In the genomic region with DNA sequence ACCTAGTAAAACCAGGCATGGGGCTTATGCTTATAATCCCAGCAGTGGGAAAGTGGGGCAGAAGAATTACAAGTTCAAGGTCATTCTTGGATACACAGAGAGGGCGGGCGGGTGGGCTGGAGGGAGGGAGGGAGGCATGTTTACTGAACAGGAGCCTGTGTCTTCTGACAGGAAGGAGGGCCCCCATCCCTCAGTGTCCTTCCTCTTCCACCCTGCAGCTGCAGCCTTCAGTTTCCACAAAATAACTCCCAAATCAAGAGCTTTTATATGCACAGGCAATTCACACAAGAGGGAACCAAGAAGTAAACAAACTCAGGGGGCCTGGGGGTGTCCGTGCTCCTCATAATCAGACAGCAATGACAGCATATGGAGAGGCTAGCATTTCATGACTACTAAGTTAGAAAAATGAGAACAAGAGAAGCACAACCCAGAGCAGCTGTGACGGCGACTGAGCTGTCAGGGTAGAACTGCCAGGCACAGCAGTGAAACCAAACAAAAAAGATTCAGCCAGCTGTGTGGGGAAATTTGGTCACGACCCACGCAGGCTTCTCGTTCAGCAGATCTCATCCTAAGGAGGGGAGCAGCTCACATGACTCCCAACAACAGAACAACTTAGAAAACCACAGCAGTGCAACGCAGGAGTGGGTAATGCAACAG, we compare ENCODE assay signal across 9 mouse cellular contexts.
A peak's percentile ranks its signal among the peaks of the same experiment; 100 is the strongest.
DNase-seq lines count a peak whose midpoint lies in the region; ATAC-seq and TF ChIP-seq lines count a peak whose summit lies in the region.
"Had no signal": no experiment of that assay in that cellular context is flagged by ENCODE, and none has a peak within 500 bp of the region (broad histone marks: within the 10 kb centered on the region; RNA-seq: fewer than 3 reads in every experiment).

No protein-coding gene starts in this region.

- TF ChIP-seq CTCF in intestine, postnatal 0 days (IDR thresholded peaks at IDR 0.05; ENCODE audit: low read depth), result no peak
- no peak for TF ChIP-seq CTCF in forebrain, postnatal 0 days (IDR thresholded peaks at IDR 0.05; ENCODE audit: low read depth)

- H3K36me3 ChIP-seq in intestine, embryonic 14.5 days (ENCODE audit: control insufficient read depth, insufficient read depth, low read length), result no peaks in the 10 kb centered on the region
- 0 out of 2 replicates have a peak, but pooled peaks cover 4% of the 10 kb centered on the region for H3K36me3 ChIP-seq in intestine, postnatal 0 days (ENCODE audit: control insufficient read depth, insufficient read depth)
- H3K36me3 ChIP-seq in forebrain, postnatal 0 days (ENCODE audit: insufficient read depth), result no peaks in the 10 kb centered on the region

- WGBS in intestine, embryonic 14.5 days, result 30% methylated on average over 9 of the region's 9 CpGs
- WGBS in intestine, postnatal 0 days, result 58% methylated on average over 9 of the region's 9 CpGs
- 49% methylated on average over 9 of the region's 9 CpGs for WGBS in forebrain, postnatal 0 days

- H3K9ac ChIP-seq in intestine, embryonic 14.5 days (ENCODE audit: low read length), result no peak overlapping the region
- H3K9ac ChIP-seq in intestine, postnatal 0 days (ENCODE audit: low read depth, low read length), result no peak overlapping the region
- no peak overlapping the region for H3K9ac ChIP-seq in forebrain, postnatal 0 days

- no peak overlapping the region for H3K4me2 ChIP-seq in intestine, embryonic 14.5 days (ENCODE audit: low read length)
- no peak overlapping the region for H3K4me2 ChIP-seq in intestine, postnatal 0 days (replicated peaks; ENCODE audit: low read depth)
- no peak overlapping the region for H3K4me2 ChIP-seq in forebrain, postnatal 0 days (ENCODE audit: low read depth)

- H3K9me3 ChIP-seq in intestine, embryonic 14.5 days (ENCODE audit: control insufficient read depth, low read length), result no peaks in the 10 kb centered on the region
- no peaks in the 10 kb centered on the region for H3K9me3 ChIP-seq in intestine, postnatal 0 days (ENCODE audit: control insufficient read depth)
- no peaks in the 10 kb centered on the region for H3K9me3 ChIP-seq in forebrain, postnatal 0 days (ENCODE audit: low read length)

- no peaks in the 10 kb centered on the region for H3K27me3 ChIP-seq in intestine, embryonic 14.5 days (replicated peaks; ENCODE audit: control insufficient read depth, insufficient read depth, low read length)
- no peaks in the 10 kb centered on the region for H3K27me3 ChIP-seq in intestine, postnatal 0 days (replicated peaks; ENCODE audit: control insufficient read depth, insufficient read depth, low read length)
- H3K27me3 ChIP-seq in forebrain, postnatal 0 days (ENCODE audit: insufficient read depth, low read length), result no peaks in the 10 kb centered on the region

- no peak for ATAC-seq in intestine, embryonic 14.5 days (replicated peaks; ENCODE audit: low FRiP score, low TSS enrichment, low read depth)
- ATAC-seq in intestine, postnatal 0 days, result no peak
- peak; percentile 66 for ATAC-seq in forebrain, postnatal 0 days

- H3K4me1 ChIP-seq in intestine, embryonic 14.5 days (replicated peaks; ENCODE audit: control insufficient read depth, insufficient read depth, low read length), result peaks cover 9% of the 10 kb centered on the region
- H3K4me1 ChIP-seq in intestine, postnatal 0 days (replicated peaks; ENCODE audit: control insufficient read depth, insufficient read depth, low read length), result no peaks in the 10 kb centered on the region
- peaks cover 8% of the 10 kb centered on the region for H3K4me1 ChIP-seq in forebrain, postnatal 0 days (ENCODE audit: insufficient read depth)

- no peak for DNase-seq in intestine, embryonic 14.5 days (ENCODE audit: low spot score)
- DNase-seq in CD4-positive, CD25-positive, alpha-beta regulatory T cell, adult 2 months (ENCODE audit: low read depth, low spot score), result peak; percentile 31
- DNase-seq in forebrain, postnatal 0 days, result no peak
- peak; percentile 29 to 50 for DNase-seq in right cerebral cortex, postnatal 36 days (ENCODE audit: low spot score in 2 of 2)
- no peak for DNase-seq in kidney, postnatal 14 days
- DNase-seq in ovary, adult 18-20 months (ENCODE audit: low spot score), result no peak
- DNase-seq in retina, embryonic 14.5 days (ENCODE audit: low spot score), result no peak
- DNase-seq: midbrain, embryonic 14.5 days had no signal

- peak overlapping the region; percentile 59 for H3K27ac ChIP-seq in intestine, embryonic 14.5 days (ENCODE audit: low read depth)
- H3K27ac ChIP-seq in intestine, postnatal 0 days (ENCODE audit: low read depth, low read length), result no peak overlapping the region; the same call in 1 of the 2 replicates
- peak overlapping the region; percentile 50 for H3K27ac ChIP-seq in forebrain, postnatal 0 days (ENCODE audit: low read depth, low read length)

- no peak overlapping the region for H3K4me3 ChIP-seq in intestine, embryonic 14.5 days (ENCODE audit: low read depth, low read length)
- no peak overlapping the region for H3K4me3 ChIP-seq in intestine, postnatal 0 days (ENCODE audit: low read depth, low read length)
- H3K4me3 ChIP-seq in forebrain, postnatal 0 days (ENCODE audit: low read depth, low read length), result no peak overlapping the region

Comparison
In these comparisons a context has a peak if more than half of its experiments do, and no peak if none do; other contexts are left out.
1. DNase-seq: peak in CD4-positive, CD25-positive, alpha-beta regulatory T cell, adult 2 months (single experiment) and right cerebral cortex, postnatal 36 days (2 of 2); none in intestine, embryonic 14.5 days (single experiment), forebrain, postnatal 0 days (single experiment), kidney, postnatal 14 days (single experiment), ovary, adult 18-20 months (single experiment) and retina, embryonic 14.5 days (single experiment).